24 mouse cellular contexts compared by ENCODE assay signal in genomic region chr1:186887127-186887526, GRCm38 (mm10).
DNase-seq lines count a peak whose midpoint lies in the region; ATAC-seq lines count a peak whose summit lies in the region.
"Had no signal": no experiment of that assay in that cellular context is flagged by ENCODE, and none has a peak within 500 bp of the region (broad histone marks: within the 10 kb centered on the region; RNA-seq: fewer than 3 reads in every experiment).

No protein-coding gene starts in this region.

- DNase-seq in cerebellum, adult 9-11 months: peak; percentile 2
- no peak for DNase-seq in cerebellum, postnatal 4 days (ENCODE audit: low spot score in 2 of 2)
- DNase-seq in forebrain, embryonic 14.5 days (ENCODE audit: low spot score): peak; percentile 59
- no peak for DNase-seq in forebrain, embryonic 10.5 days (ENCODE audit: extremely low spot score, low spot score)
- DNase-seq in brain, adult 2 months (ENCODE audit: low read depth, low spot score): peak; percentile 13
- DNase-seq in cerebellum, postnatal 36 days: peak; percentile 14 to 31
- DNase-seq: adrenal gland, postnatal 25 days; gastrocnemius, adult 2 months; gastrocnemius, postnatal 36 days; heart, adult 2 months; heart, postnatal 4 days; kidney, adult 11 months; kidney, postnatal 25 days; right cerebral cortex, postnatal 25 days had no signal

- peaks cover 13% of the 10 kb centered on the region for H3K4me1 ChIP-seq in forebrain, embryonic 14.5 days (ENCODE audit: control insufficient read depth, insufficient read depth, low read length)
- H3K4me1 ChIP-seq in forebrain, embryonic 10.5 days: peaks cover 19% of the 10 kb centered on the region
- H3K4me1 ChIP-seq: lung, embryonic 15.5 days; stomach, embryonic 15.5 days had no signal

- WGBS in forebrain, embryonic 14.5 days: 63% methylated on average over 3 of the region's 3 CpGs
- 89% methylated on average over 3 of the region's 3 CpGs for WGBS in forebrain, embryonic 10.5 days

- H3K36me3 ChIP-seq in forebrain, embryonic 14.5 days (ENCODE audit: control insufficient read depth, insufficient read depth, low read length): no peaks in the 10 kb centered on the region
- H3K36me3 ChIP-seq in forebrain, embryonic 10.5 days (replicated peaks): no peaks in the 10 kb centered on the region
- H3K36me3 ChIP-seq: heart, embryonic 12.5 days; hindbrain, embryonic 13.5 days; limb, embryonic 13.5 days; lung, embryonic 15.5 days; midbrain, embryonic 13.5 days; stomach, embryonic 15.5 days had no signal

- no peaks in the 10 kb centered on the region for H3K9me3 ChIP-seq in forebrain, embryonic 14.5 days (replicated peaks; ENCODE audit: control insufficient read depth, low read length)
- no peaks in the 10 kb centered on the region for H3K9me3 ChIP-seq in forebrain, embryonic 10.5 days
- H3K9me3 ChIP-seq: hindbrain, embryonic 13.5 days; limb, embryonic 13.5 days; lung, embryonic 15.5 days; stomach, embryonic 15.5 days had no signal

- H3K4me2 ChIP-seq in forebrain, embryonic 14.5 days (ENCODE audit: low read length): no peak overlapping the region
- H3K4me2 ChIP-seq: heart, embryonic 12.5 days; hindbrain, embryonic 13.5 days; limb, embryonic 13.5 days; liver, embryonic 11.5 days; lung, embryonic 15.5 days; midbrain, embryonic 13.5 days; stomach, embryonic 15.5 days had no signal

- no peak overlapping the region; the same call in 1 of the 2 replicates for H3K27ac ChIP-seq in forebrain, embryonic 14.5 days (ENCODE audit: low read depth, low read length)
- H3K27ac ChIP-seq in forebrain, embryonic 10.5 days: no peak overlapping the region
- H3K27ac ChIP-seq: gastrocnemius, adult 2 months; heart, adult 2 months; hindbrain, embryonic 13.5 days; limb, embryonic 13.5 days; lung, embryonic 15.5 days; midbrain, embryonic 13.5 days; stomach, embryonic 15.5 days had no signal

- H3K4me3 ChIP-seq in forebrain, embryonic 14.5 days (ENCODE audit: low read depth, low read length): no peak overlapping the region
- no peak overlapping the region for H3K4me3 ChIP-seq in forebrain, embryonic 10.5 days
- H3K4me3 ChIP-seq: gastrocnemius, adult 2 months; heart, adult 2 months; heart, embryonic 12.5 days; hindbrain, embryonic 13.5 days; limb, embryonic 13.5 days; lung, embryonic 15.5 days; midbrain, embryonic 13.5 days; stomach, embryonic 15.5 days had no signal

- ATAC-seq in forebrain, embryonic 14.5 days: peak; percentile 72
- ATAC-seq in megakaryocyte, adult 5-6 weeks (ENCODE audit: poor library complexity, severe bottlenecking): no peak
- ATAC-seq: inflammation-experienced regulatory T-cells, adult 6 months; midbrain, embryonic 13.5 days; Patski had no signal

- H3K27me3 ChIP-seq in forebrain, embryonic 14.5 days (replicated peaks; ENCODE audit: control insufficient read depth, insufficient read depth, low read length): no peaks in the 10 kb centered on the region
- H3K27me3 ChIP-seq in forebrain, embryonic 10.5 days (ENCODE audit: poor library complexity, severe bottlenecking): peaks cover 32% of the 10 kb centered on the region
- H3K27me3 ChIP-seq: heart, embryonic 12.5 days; lung, embryonic 15.5 days; midbrain, embryonic 13.5 days; Patski; stomach, embryonic 15.5 days had no signal

- H3K9ac ChIP-seq in forebrain, embryonic 14.5 days (ENCODE audit: low read length): no peak overlapping the region
- H3K9ac ChIP-seq: heart, embryonic 12.5 days; hindbrain, embryonic 13.5 days; limb, embryonic 13.5 days; lung, embryonic 15.5 days; midbrain, embryonic 13.5 days; stomach, embryonic 15.5 days had no signal

Comparison
In these comparisons a context has a peak if more than half of its experiments do, and no peak if none do; other contexts are left out.
1. DNase-seq: peak in cerebellum, adult 9-11 months (single experiment), forebrain, embryonic 14.5 days (single experiment), brain, adult 2 months (single experiment) and cerebellum, postnatal 36 days (2 of 2); none in cerebellum, postnatal 4 days (0 of 2) and forebrain, embryonic 10.5 days (single experiment).